Mouse (Mus musculus) heart, adult 11 months (tissue): ENCODE results near the gene Hoxb4.

Source experiments
- DNase-seq: peaks from one replicate; pipeline ENCODE4 v3.0.0; 2022

Hoxb4 gene

DNA sequence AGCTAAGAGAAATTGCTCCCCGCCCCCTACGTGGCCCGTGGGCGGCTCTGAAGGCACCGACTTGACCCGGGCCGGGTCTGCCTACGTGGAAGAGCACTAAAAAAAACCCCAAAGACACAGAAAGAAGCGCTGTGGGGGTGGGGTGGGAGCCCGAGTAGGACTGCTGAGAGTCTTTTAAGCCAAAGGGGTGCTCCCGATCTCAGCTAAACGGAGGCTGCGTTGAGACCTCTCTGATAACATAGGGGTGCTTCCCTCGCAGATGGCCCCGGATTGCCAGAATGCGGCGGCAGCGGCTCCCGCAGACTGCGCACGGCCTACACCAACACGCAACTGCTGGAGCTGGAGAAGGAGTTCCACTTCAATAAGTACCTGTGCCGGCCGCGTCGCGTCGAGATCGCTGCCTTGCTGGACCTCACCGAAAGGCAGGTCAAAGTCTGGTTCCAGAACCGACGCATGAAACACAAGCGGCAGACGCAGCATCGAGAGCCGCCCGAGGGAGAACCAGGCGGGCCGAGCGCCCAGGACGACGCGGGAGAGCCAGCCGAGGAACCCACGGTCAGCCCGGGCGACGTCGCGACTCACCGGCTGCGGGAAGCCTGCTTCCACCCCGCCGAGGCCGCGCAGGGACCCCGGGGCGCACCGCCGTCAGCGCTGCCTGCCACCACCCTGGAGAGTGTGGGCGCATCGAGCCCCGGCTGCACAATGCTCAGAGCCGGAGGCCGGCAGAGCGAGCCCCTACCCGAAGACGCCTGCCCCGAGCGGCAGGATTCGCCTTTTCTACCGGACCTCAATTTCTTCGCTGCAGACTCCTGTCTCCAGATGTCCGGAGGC lies 34.8 kb downstream of the Hoxb4 start:
- DNase-seq, result peak; percentile 93

DNA sequence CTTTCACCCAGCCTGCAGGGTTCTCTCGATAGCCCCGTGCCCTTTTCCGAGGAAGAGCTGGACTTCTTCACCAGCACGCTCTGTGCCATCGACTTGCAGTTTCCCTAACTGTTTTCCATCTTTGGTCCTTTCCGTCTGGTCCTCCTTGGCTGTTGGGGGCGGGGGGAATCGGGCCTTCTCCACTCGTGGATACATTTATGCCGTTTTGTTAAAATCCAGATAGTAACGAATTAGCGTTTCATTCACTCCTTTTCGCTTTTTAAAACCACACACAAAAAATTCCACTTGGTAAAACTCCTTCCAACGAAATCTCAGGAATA lies 35.4 kb downstream of the Hoxb4 start:
- no peak for DNase-seq

DNA sequence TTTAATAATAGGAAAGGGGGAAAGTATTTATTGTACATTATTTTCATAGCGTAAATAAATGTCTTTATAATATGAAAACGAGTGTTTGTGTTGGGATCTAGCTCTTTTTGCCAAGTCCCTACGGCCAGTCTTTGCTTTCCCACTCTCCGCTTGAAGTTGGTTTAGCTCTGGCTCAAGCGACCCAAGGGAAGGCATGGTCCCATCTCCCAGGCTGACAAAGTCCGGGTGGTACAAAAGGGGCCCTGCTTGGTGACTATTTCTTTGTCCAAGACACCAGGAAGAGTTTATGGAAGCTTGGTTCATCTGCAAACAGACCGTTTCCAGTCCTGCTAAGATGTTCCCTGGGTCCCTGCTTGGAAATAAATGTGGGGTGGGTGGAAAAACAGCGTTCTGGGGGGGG lies 35.9 kb downstream of the Hoxb4 start:
- peak; percentile 37 for DNase-seq

DNA sequence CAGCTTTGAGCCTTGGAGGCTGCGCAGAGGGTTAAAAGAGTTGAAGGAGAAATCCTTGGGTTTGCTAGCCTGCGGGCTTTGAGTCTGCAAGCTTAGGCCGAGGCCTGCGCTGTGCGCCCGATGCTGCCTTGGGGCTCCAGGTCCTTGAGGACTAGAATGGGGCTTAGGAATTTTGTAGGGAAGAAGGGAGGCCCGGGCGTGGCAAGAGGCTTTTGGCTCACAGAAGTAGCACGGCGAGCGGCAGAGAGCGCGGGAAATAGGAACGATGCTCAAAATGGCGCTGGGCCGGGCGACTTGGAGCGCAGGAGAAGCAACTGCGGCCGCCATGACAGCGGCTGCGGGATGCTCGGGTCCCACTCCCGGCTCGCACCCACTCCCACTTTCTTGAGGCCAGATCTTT lies 36.3 kb downstream of the Hoxb4 start:
- peak; percentile 83 for DNase-seq

DNA sequence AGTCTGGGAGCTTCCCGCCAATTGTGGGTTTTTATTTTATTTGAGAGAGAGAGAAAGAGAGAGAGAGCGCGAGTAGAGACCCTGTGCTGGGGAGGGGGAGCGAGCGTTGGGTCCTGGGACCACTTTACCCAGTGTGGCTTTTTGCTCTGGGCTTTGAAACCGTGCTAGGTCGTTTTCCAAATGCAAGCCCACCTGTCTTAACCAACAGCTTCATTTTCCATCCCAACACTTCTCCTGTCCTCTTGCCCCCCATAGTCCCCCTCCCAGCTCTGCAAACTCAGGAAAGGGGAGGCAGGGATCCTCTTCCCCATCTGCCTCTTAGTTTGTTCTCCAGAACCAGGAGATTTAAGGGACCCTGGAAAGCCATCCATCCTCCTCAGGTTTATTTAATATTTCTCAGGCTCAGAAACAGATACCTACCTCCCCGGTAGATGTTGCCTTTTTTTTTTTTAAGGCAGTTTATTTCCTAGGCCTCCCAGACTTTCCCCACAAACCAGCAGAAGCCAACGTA lies 36.8 kb downstream of the Hoxb4 start:
- peak; percentile 81 for DNase-seq

DNA sequence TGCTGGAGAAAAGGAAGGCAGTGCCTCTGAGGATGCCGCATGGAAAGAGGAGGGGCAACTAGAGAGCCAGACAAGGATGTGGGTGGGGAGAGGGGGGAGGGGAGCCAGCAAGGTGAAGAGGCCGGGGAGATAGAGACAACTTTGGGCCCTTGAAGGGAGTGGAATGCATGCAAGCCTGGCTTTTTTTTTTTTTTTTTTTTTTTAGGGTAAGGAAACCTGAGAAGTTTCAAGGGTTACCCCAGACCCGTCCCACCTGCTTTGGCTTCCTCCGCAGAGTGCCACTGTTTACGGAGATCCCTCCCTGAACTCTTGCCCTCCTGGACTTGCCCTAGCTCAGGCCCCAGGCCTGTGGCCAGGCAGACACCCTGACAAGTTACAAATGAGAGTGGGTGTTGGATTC lies 45.7 kb downstream of the Hoxb4 start:
- peak; percentile 60 for DNase-seq

DNA sequence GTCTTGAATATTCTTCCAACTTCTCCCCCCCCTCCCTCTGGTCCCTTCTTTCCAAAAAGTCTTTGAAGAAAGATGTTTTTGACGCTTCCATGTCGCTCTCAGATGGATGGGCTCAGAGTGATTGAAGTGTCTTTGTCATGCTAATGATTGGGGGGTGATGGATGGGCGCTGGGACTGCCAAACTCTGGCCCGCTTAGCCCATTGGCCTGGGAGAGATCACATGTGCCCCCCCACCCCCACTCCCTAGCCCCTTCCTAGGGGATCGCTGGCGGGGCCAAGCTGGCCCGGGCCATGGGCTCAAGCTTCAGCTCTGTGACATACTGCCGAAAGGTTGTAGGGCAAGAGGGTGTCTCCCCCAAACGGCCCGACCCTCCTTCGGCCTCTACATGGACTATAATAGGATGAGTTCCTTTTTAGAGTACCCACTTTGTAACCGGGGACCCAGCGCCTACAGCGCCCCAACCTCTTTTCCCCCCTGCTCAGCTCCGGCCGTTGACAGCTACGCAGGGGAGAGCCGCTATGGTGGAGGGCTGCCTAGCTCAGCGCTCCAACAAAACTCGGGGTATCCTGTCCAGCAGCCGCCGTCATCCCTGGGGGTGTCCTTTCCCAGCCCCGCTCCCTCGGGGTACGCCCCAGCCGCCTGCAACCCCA lies 47.5 kb downstream of the Hoxb4 start, which contains the start of gene Hoxb1:
TSS of gene Hoxb1 (plus strand) at position 312 of the 651 bp plus-strand sequence.
- DNase-seq, result peak; percentile 81

DNA sequence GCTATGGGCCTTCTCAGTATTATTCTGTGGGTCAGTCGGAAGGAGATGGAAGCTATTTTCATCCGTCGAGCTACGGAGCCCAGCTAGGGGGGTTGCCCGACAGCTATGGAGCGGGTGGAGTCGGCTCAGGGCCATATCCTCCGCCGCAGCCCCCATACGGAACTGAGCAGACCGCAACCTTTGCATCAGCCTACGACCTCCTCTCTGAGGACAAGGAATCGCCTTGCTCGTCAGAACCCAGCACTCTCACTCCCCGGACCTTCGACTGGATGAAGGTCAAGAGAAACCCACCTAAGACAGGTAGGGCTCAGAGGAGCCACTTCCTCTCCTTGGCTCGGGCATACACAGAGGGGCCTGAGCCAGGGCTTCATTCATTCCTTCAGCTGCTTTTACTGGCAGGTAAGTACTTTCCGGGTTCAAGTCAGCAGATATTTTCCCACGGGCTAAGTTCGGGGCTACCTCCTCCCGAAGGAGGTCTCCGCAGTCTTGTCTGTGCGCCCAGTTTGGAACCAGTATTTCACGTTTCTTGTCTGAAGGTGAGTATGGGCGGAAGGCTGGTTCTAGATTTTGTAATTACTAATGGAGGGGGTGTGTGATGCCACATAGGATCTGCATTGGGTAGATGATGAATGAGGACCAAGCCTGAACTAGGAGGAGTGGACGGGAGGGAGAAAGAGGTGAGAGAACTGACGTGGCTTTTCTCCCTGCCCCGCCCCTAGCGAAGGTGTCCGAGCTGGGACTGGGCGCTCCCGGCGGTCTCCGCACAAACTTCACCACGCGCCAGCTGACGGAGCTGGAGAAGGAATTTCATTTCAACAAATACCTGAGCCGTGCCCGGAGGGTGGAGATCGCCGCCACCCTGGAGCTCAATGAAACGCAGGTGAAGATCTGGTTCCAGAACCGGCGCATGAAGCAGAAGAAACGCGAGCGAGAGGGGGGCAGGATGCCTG lies 48.3 kb downstream of the Hoxb4 start:
- DNase-seq, result peak; percentile 86

DNA sequence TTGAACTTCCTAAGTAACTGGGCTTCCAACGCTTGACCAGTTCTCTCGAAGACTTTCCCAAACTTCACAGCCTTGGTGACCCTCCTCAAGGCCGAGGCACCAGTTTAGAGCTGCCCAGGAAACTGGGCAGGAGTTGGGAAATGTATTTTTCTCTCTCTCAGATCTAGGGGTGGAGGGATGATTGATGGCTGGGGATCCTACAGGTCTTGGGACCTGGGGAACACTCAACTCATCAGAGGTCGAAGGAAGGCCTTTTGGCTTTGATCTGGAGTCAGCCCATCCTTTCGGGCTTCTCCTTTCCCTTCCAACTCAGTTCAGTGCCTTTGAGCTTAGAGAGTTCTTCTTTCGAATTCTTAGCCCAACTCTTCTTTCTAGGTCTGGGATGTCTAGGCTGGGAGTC lies 49.1 kb downstream of the Hoxb4 start:
- DNase-seq, result no peak

DNA sequence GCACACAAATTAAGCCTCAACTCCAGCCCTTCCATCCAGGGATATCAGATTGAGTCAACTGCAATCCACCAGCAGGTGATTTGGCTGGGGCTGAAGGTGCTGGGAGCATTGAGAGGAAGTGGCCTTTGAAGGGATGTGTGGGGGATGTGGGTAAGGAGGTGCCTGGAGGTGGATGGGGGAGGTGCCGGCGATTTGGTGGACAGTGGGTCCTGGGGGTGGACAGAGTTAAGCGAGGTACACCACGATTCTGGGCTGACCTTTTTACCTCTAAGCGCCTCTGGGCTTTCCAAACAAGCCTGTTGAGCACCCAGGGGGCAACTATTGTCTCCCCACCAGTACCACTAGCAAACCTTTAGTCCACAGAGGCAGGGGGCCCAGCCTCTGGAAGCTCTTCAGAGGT lies 50.6 kb downstream of the Hoxb4 start:
- DNase-seq, result peak; percentile 73

DNA sequence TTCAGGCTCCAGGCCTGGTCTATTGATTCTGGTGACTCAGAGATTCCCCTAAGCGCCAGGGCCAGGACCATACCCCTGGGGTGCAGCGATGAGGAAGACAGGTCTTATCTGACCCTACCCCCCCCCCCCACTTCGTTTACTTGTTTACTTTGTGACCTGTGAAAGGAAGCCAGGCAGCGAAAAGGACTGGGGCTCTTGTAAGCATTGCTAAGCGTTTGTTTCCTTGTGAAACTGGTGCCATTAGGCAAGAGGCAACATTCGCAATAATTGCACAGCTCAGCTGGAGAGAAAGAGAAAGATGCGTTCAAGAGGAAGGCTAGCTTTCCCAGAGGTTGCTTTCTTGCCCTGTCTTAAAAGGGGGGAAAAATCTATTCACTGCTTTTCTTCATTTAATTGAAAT lies 51.1 kb downstream of the Hoxb4 start:
- DNase-seq, result no peak
